Mouse (Mus musculus) ES-Bruce4 (cell line): ENCODE measurements at regions not wholly inside any gene's neighbourhood (a gene's known extent, or its start where the extent isn't known, plus 50 kb on each side); places are given as distances from the start of the nearest gene placed in this dataset.

Source experiments
- H3K27ac ChIP-seq: 2 replicates; pipeline ENCODE4 v1.5.1; 2012; ENCODE audit warnings: low read length, inconsistent platforms; ENCODE audit not compliant: insufficient read depth
- H3K27me3 ChIP-seq: 2 replicates; pipeline ENCODE4 v1.6.1; 2012; ENCODE audit warnings: mild to moderate bottlenecking, low read length, inconsistent platforms; ENCODE audit not compliant: control insufficient read depth, poor library complexity, insufficient read depth, severe bottlenecking
- H3K36me3 ChIP-seq: 2 replicates; pipeline ENCODE4 v1.6.1; 2012; ENCODE audit warnings: inconsistent platforms, mild to moderate bottlenecking, low read length, moderate library complexity; ENCODE audit not compliant: control insufficient read depth, poor library complexity, insufficient read depth, severe bottlenecking
- H3K4me1 ChIP-seq: one replicate; pipeline ENCODE4 v1.8.1; 2011; ENCODE audit warnings: low read length; ENCODE audit not compliant: control insufficient read depth, insufficient read depth
- H3K4me3 ChIP-seq: 2 replicates; pipeline ENCODE4 v1.5.1; 2011; ENCODE audit warnings: low read depth, mild to moderate bottlenecking, low read length
- H3K9ac ChIP-seq: 2 replicates; pipeline ENCODE4 v1.6.1; 2012; ENCODE audit warnings: low read depth, mild to moderate bottlenecking, inconsistent platforms; ENCODE audit not compliant: poor library complexity, severe bottlenecking
- H3K9me3 ChIP-seq: replicated peaks from 2 replicates; pipeline ENCODE4 v1.6.1; 2012; ENCODE audit warnings: mild to moderate bottlenecking, low read length, inconsistent platforms; ENCODE audit not compliant: control insufficient read depth, poor library complexity, insufficient read depth, severe bottlenecking
- CTCF ChIP-seq: IDR thresholded peaks from one replicate; pipeline ENCODE4 v1.8.1; 2011; ENCODE audit warnings: low read depth, low read length
- EP300 ChIP-seq: IDR thresholded peaks from 2 replicates; pipeline ENCODE4 v1.6.1; 2011; ENCODE audit warnings: low read depth, low read length; ENCODE audit not compliant: insufficient read depth
- POLR2A ChIP-seq: IDR thresholded peaks from one replicate; pipeline ENCODE4 v1.8.1; 2011; ENCODE audit warnings: low read length; ENCODE audit not compliant: insufficient read depth

DNA sequence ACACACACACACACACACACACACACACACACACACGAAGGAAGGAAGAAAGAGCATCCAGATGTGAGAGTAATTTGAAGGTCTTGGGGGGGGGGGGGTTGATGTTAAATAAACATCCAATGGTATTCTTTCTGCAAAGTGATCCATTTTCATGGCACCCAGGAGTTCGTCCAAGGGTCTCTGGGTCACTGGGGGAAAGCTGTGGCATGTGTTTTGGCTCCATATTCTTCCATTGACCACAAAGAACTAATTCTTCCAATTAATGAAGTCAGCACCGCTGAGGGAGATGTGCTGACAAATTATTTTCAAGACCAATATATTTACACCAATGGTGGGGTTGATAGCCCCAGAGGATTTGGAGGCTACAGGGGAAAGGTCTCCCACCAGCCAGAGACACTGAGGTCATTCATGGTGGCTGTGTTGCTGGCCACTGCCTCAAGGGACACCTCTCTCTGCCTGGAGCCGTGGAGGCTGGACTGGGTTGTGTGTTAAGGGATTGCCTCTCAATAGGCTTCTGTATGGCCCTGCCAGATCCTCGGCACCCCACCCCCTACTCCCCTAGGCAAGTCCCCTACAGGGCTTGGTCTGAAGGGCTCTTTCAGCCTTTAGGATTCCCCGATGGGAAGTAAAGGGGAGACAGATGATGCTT, 99.1 kb upstream of the Pkdcc start:
- Histone ChIP-seq H3K36me3 (no peaks in the 10 kb centered on the region), H3K27ac (no peak overlapping the region), H3K9ac (no peak overlapping the region), H3K9me3 (no peaks in the 10 kb centered on the region), H3K4me1 (no peaks in the 10 kb centered on the region), H3K27me3 (no peaks in the 10 kb centered on the region), H3K4me3 (no peak overlapping the region)
- no peak for TF ChIP-seq CTCF
- no peak for TF ChIP-seq POLR2A
- no peak for TF ChIP-seq EP300

DNA sequence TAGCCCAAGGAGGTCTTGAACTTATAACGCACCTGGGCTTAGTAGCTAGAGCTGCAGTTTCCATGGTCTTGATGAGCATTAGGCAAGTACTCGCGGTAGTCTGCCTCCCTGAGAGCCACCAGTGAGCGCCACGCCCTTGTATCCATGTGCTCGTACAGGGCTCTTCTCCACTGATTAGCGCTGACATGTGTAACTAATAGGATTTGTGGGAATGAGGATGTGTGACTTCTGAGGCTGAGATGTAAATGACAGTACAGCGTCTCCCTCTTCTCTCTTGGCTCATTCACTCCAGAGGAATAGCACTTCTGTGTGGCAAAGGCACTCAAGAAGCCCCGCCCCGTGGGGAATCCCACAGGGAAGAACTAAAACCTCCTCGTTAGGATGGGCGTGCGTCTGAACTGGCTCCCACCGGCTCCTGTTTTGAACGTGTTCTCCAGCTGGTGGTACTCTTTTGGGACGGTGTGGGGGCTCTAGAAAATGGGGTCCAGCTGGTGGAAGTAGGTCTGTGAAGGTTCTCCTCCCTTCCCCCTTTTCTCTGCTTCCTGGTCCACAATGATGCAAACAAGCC, 94.3 kb upstream of the Pkdcc start:
- Histone ChIP-seq H3K9ac (no peak overlapping the region), H3K27ac (no peak overlapping the region), H3K9me3 (no peaks in the 10 kb centered on the region), H3K4me1 (peaks cover 4% of the 10 kb centered on the region), H3K4me3 (no peak overlapping the region), H3K36me3 (no peaks in the 10 kb centered on the region), H3K27me3 (no peaks in the 10 kb centered on the region)
- TF ChIP-seq EP300 (no peak), POLR2A (no peak), CTCF (no peak)

DNA sequence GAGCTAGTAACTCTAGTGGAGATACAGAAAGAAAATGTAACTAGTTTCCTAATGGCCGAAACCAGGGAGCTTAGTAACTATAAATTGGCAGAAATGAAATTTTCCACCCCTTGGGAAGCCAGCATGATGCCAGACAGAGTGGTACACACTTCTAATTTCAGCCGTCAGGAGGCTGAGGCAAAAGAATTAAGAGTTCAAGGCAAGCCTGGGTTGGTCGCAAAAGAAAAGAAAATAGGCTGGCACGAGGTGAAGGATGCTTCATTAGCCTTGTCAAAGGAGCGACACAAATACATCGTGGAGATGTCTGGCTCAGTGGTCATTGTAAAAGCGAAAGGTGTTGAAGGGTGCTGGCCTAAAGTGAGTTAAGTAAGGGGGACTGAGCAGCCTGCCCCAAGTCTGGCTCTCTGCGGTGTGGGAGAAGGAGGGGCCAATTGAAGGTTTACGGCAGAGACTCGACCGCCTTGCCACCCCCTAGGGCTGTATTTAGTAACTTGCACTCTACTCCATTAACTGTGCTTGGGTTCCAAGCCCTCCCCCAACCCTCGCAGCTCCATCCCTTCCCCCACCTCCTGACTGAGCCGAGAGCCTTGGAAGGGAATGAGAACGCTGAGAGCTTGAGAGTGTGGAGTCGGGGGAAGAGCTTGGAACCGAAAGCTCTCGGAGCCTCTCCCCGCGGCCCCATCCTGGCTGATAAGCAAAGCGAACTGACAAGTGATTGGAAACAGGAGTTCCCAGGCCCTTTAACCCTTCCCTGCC, 92.4 kb upstream of the Pkdcc start:
- Histone ChIP-seq H3K4me1 (peaks cover 4% of the 10 kb centered on the region), H3K27me3 (no peaks in the 10 kb centered on the region), H3K9me3 (no peaks in the 10 kb centered on the region), H3K27ac (no peak overlapping the region), H3K4me3 (0 out of 2 replicates have a peak overlapping the region, but pooled peaks have one; percentile 5), H3K36me3 (no peaks in the 10 kb centered on the region), H3K9ac (no peak overlapping the region)
- no peak for TF ChIP-seq POLR2A
- no peak for TF ChIP-seq CTCF
- peak; percentile 58; the same call in 1 of the 2 replicates for TF ChIP-seq EP300

DNA sequence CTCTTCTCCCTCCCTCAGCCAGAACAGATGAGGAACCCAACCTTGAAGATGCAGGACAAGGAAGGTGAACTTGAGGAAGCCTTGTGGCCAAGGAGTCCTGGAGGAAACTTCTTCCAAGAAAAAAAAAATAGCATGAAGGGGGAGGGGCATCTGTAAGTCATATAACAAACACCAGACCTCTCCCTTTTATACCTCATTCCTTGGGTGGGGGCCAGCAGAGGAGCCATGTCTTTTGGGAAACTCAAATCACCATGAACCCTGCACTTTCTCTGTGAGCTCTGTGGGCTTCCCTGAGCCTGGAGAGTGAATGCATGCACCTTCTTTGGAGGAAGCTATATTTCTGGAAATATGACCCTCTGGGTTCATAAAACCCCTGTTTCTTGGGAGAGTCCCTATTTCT, 90.0 kb upstream of the Pkdcc start:
- no peak for TF ChIP-seq POLR2A
- TF ChIP-seq CTCF, result no peak
- no peak for TF ChIP-seq EP300
- Histone ChIP-seq H3K9me3 (no peaks in the 10 kb centered on the region), H3K4me3 (no peak overlapping the region), H3K27me3 (no peaks in the 10 kb centered on the region), H3K27ac (no peak overlapping the region), H3K4me1 (peaks cover 4% of the 10 kb centered on the region), H3K9ac (no peak overlapping the region), H3K36me3 (no peaks in the 10 kb centered on the region)

DNA sequence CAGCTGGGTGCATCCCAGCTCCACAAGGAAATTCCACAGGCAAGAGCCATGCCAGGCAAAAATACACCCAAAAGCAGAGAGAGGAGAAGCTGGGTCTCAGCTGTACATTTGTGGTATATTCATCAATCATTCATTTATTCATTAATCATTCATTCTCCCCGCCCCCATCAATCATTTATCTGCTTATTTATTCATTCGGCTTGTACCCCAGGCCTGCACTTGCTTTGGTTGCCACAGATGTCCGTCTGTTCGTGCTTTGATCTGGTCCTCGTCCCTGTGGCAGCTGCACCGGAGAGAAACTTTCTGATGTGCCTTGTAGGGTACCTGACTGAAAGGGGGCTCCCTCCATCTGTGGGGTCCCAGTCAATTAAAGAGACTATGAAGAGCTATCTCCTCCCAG, 87.2 kb upstream of the Pkdcc start:
- Histone ChIP-seq H3K27me3 (no peaks in the 10 kb centered on the region), H3K9me3 (no peaks in the 10 kb centered on the region), H3K36me3 (no peaks in the 10 kb centered on the region), H3K27ac (no peak overlapping the region), H3K4me3 (no peak overlapping the region), H3K9ac (no peak overlapping the region), H3K4me1 (peaks cover 4% of the 10 kb centered on the region)
- TF ChIP-seq EP300 (no peak), POLR2A (no peak), CTCF (no peak)
